Mouse (Mus musculus): ENCODE measurements around the gene Olfr1162. TPM values are rescaled to one million over a fixed set of nuclear protein-coding genes. Genes with fewer than 3 reads are reported as not detected.

Gene Olfr1162
- polyA plus RNA-seq, 1 experiment from 2014 or later: not detected

Other genes starting within 250 kb of the Olfr1162 start
- gene Olfr1145, start 241.3 kb downstream of the Olfr1162 start, polyA plus RNA-seq (2014; fragmentation: Nextera tagmentation; extraction: Ambion mirVana): not detected in 2 replicates
- not detected in 2 replicates for gene Olfr1148, start 220.6 kb downstream of the Olfr1162 start, polyA plus RNA-seq (2014; fragmentation: Nextera tagmentation; extraction: Ambion mirVana)
- gene Olfr1150-ps1, start 207.1 kb downstream of the Olfr1162 start, polyA plus RNA-seq (2014; fragmentation: Nextera tagmentation; extraction: Ambion mirVana): not detected in 2 replicates
- gene Olfr1151, start 195.3 kb downstream of the Olfr1162 start, polyA plus RNA-seq (2014; fragmentation: Nextera tagmentation; extraction: Ambion mirVana): not detected in 2 replicates
- not detected in 2 replicates for gene Olfr1152, start 184.6 kb downstream of the Olfr1162 start, polyA plus RNA-seq (2014; fragmentation: Nextera tagmentation; extraction: Ambion mirVana)
- gene Olfr1153, start 156.2 kb downstream of the Olfr1162 start, polyA plus RNA-seq (2014; fragmentation: Nextera tagmentation; extraction: Ambion mirVana): not detected in 2 replicates
- not detected in 2 replicates for gene Olfr1154, start 146.0 kb downstream of the Olfr1162 start, polyA plus RNA-seq (2014; fragmentation: Nextera tagmentation; extraction: Ambion mirVana)
- not detected in 2 replicates for gene Olfr1155, start 106.0 kb downstream of the Olfr1162 start, polyA plus RNA-seq (2014; fragmentation: Nextera tagmentation; extraction: Ambion mirVana)
- not detected in 2 replicates for gene Olfr1156, start 98.0 kb downstream of the Olfr1162 start, polyA plus RNA-seq (2014; fragmentation: Nextera tagmentation; extraction: Ambion mirVana)
- gene Olfr1157, start 82.8 kb downstream of the Olfr1162 start, polyA plus RNA-seq (2014; fragmentation: Nextera tagmentation; extraction: Ambion mirVana): not detected in 2 replicates
- gene Olfr74, start 76.5 kb downstream of the Olfr1162 start, polyA plus RNA-seq (2014; fragmentation: Nextera tagmentation; extraction: Ambion mirVana): not detected in 2 replicates
- not detected in 2 replicates for gene Olfr1158, start 61.0 kb downstream of the Olfr1162 start, polyA plus RNA-seq (2014; fragmentation: Nextera tagmentation; extraction: Ambion mirVana)
- gene Olfr1160, start 42.9 kb downstream of the Olfr1162 start, polyA plus RNA-seq (2014; fragmentation: Nextera tagmentation; extraction: Ambion mirVana): not detected in 2 replicates
- gene Olfr1161, start 28.4 kb downstream of the Olfr1162 start, polyA plus RNA-seq (2014; fragmentation: Nextera tagmentation; extraction: Ambion mirVana): not detected in 2 replicates
- gene Olfr73, start 13.4 kb downstream of the Olfr1162 start, polyA plus RNA-seq (2014; fragmentation: Nextera tagmentation; extraction: Ambion mirVana): not detected in 2 replicates
- gene Olfr1163, start 20.7 kb upstream of the Olfr1162 start, polyA plus RNA-seq (2014; fragmentation: Nextera tagmentation; extraction: Ambion mirVana): not detected in 2 replicates
- not detected in 2 replicates for gene Olfr1164, start 42.8 kb upstream of the Olfr1162 start, polyA plus RNA-seq (2014; fragmentation: Nextera tagmentation; extraction: Ambion mirVana)
- gene Olfr1166, start 77.1 kb upstream of the Olfr1162 start, polyA plus RNA-seq (2014; fragmentation: Nextera tagmentation; extraction: Ambion mirVana): not detected in 2 replicates
- gene Olfr1167, start 104.1 kb upstream of the Olfr1162 start, polyA plus RNA-seq (2014; fragmentation: Nextera tagmentation; extraction: Ambion mirVana): not detected in 2 replicates
- gene Olfr1168, start 130.8 kb upstream of the Olfr1162 start, polyA plus RNA-seq (2014; fragmentation: Nextera tagmentation; extraction: Ambion mirVana): not detected in 2 replicates
- gene Olfr1170, start 177.2 kb upstream of the Olfr1162 start, polyA plus RNA-seq (2014; fragmentation: Nextera tagmentation; extraction: Ambion mirVana): not detected in 2 replicates
- gene Olfr1173, start 228.7 kb upstream of the Olfr1162 start, polyA plus RNA-seq (2014; fragmentation: Nextera tagmentation; extraction: Ambion mirVana): not detected in 2 replicates